In genomic region chr5:113335732-113336131, GRCm38 (mm10) we compare ENCODE assay signal across 10 mouse cellular contexts. TPM values are rescaled to one million over a fixed set of nuclear protein-coding genes. Genes with fewer than 3 reads are reported as not detected.
DNase-seq lines count a peak whose midpoint lies in the region; ATAC-seq and TF ChIP-seq lines count a peak whose summit lies in the region.
"Had no signal": no experiment of that assay in that cellular context is flagged by ENCODE, and none has a peak within 500 bp of the region (broad histone marks: within the 10 kb centered on the region; RNA-seq: fewer than 3 reads in every experiment).

No protein-coding gene starts in this region.

- peak overlapping the region; percentile 64 for H3K27ac ChIP-seq in layer of hippocampus, adult 2 months
- no peak overlapping the region for H3K27ac ChIP-seq in forebrain, embryonic 14.5 days (ENCODE audit: low read depth, low read length)
- no peak overlapping the region for H3K27ac ChIP-seq in intestine, postnatal 0 days (ENCODE audit: low read depth, low read length)

- DNase-seq in layer of hippocampus, adult 2 months (ENCODE audit: low spot score in 2 of 2), result no peak
- no peak for DNase-seq in layer of hippocampus, adult 9-10 months (ENCODE audit: low spot score)
- DNase-seq in forebrain, embryonic 14.5 days (ENCODE audit: low spot score), result no peak
- peak; percentile 72 for DNase-seq in retina, postnatal 1 day
- no peak for DNase-seq in c-Kit-positive CD71-positive TER-119-positive erythroid progenitor cells, embryonic 14.5 days (ENCODE audit: low spot score)
- DNase-seq in lung, postnatal 36 days, result no peak
- no peak for DNase-seq in right cerebral cortex, postnatal 14 days

- peak overlapping the region; percentile 37 for H3K4me2 ChIP-seq in forebrain, embryonic 14.5 days (ENCODE audit: low read length)
- peak overlapping the region; percentile 51 for H3K4me2 ChIP-seq in intestine, postnatal 0 days (replicated peaks; ENCODE audit: low read depth)

- no peaks in the 10 kb centered on the region for H3K9me3 ChIP-seq in forebrain, embryonic 14.5 days (replicated peaks; ENCODE audit: control insufficient read depth, low read length)
- H3K9me3 ChIP-seq in intestine, postnatal 0 days (ENCODE audit: control insufficient read depth), result no peaks in the 10 kb centered on the region

- H3K4me1 ChIP-seq in forebrain, embryonic 14.5 days (ENCODE audit: control insufficient read depth, insufficient read depth, low read length), result 0 out of 2 replicates have a peak, but pooled peaks cover 4% of the 10 kb centered on the region
- no peaks in the 10 kb centered on the region for H3K4me1 ChIP-seq in intestine, postnatal 0 days (replicated peaks; ENCODE audit: control insufficient read depth, insufficient read depth, low read length)

- H3K36me3 ChIP-seq in forebrain, embryonic 14.5 days (ENCODE audit: control insufficient read depth, insufficient read depth, low read length), result no peaks in the 10 kb centered on the region
- no peaks in the 10 kb centered on the region for H3K36me3 ChIP-seq in intestine, postnatal 0 days (ENCODE audit: control insufficient read depth, insufficient read depth)
- H3K36me3 ChIP-seq: G1E had no signal

- TF ChIP-seq CTCF in layer of hippocampus, adult 2 months (conservative IDR thresholded peaks at IDR 0.05), result no peak
- no peak for TF ChIP-seq CTCF in intestine, postnatal 0 days (IDR thresholded peaks at IDR 0.05; ENCODE audit: low read depth)

- H3K27me3 ChIP-seq in forebrain, embryonic 14.5 days (replicated peaks; ENCODE audit: control insufficient read depth, insufficient read depth, low read length), result peaks cover 47% of the 10 kb centered on the region
- peaks cover 53% of the 10 kb centered on the region for H3K27me3 ChIP-seq in intestine, postnatal 0 days (replicated peaks; ENCODE audit: control insufficient read depth, insufficient read depth, low read length)

- H3K9ac ChIP-seq in forebrain, embryonic 14.5 days (ENCODE audit: low read length), result peak overlapping the region; percentile 37
- no peak overlapping the region for H3K9ac ChIP-seq in intestine, postnatal 0 days (ENCODE audit: low read depth, low read length)

- 2% methylated on average over 17 of the region's 17 CpGs for WGBS in forebrain, embryonic 14.5 days
- 1% methylated on average over 17 of the region's 17 CpGs for WGBS in intestine, postnatal 0 days

- H3K4me3 ChIP-seq in layer of hippocampus, adult 2 months, result peak overlapping the region; percentile 33; the same call in 1 of the 2 replicates
- peak overlapping the region; percentile 18 for H3K4me3 ChIP-seq in forebrain, embryonic 14.5 days (ENCODE audit: low read depth, low read length)
- peak overlapping the region; percentile 26 for H3K4me3 ChIP-seq in intestine, postnatal 0 days (ENCODE audit: low read depth, low read length)

- no peak for ATAC-seq in forebrain, embryonic 14.5 days
- ATAC-seq in intestine, postnatal 0 days, result no peak

RNA-seq across cellular contexts. Expression of gene Aym1, which starts 21.4 kb away (rescaled TPM):
- total RNA-seq in layer of hippocampus, adult 2 months (2021), result not detected
- not detected in 2 replicates for polyA plus RNA-seq in forebrain, embryonic 14.5 days (2014; fragmentation: Nextera tagmentation; extraction: Ambion mirVana)
- polyA plus RNA-seq in intestine, postnatal 0 days (2015; fragmentation: Nextera tagmentation; extraction: Ambion mirVana), result not detected in 2 replicates
- total RNA-seq: G1E had no signal
- polyA plus RNA-seq: G1E; gonadal fat pad, adult 2 months had no signal

RNA-seq across cellular contexts. Expression of gene Sgsm1, which starts 25.1 kb away (rescaled TPM):
- 10 to 100 TPM; 80.3 to 85.4 TPM for total RNA-seq in layer of hippocampus, adult 2 months (2021)
- 6.7 and 8.9 TPM in 2 replicates for polyA plus RNA-seq in forebrain, embryonic 14.5 days (2014; fragmentation: Nextera tagmentation; extraction: Ambion mirVana)
- 4.0 TPM in 2 replicates for polyA plus RNA-seq in intestine, postnatal 0 days (2015; fragmentation: Nextera tagmentation; extraction: Ambion mirVana)
- polyA plus RNA-seq: G1E had no signal
